Mouse (Mus musculus): ENCODE data around the gene Olfr689. TPM values are rescaled to one million over a fixed set of nuclear protein-coding genes. Genes with fewer than 3 reads are reported as not detected.

The Olfr689 gene
- polyA plus RNA-seq, 1 experiment from 2014 or later = not detected

- Histone ChIP-seq H3K4me3 (ENCODE audit: low read length) (no peak overlapping the region), H3K4me2 (ENCODE audit: low read length) (no peak overlapping the region), H3K27me3 (replicated peaks; ENCODE audit: control insufficient read depth, insufficient read depth, low read length) (no peaks in the 10 kb centered on the region), H3K9ac (ENCODE audit: low read depth, low read length) (no peak overlapping the region), H3K27ac (ENCODE audit: low read depth, low read length) (no peak overlapping the region), H3K9me3 (ENCODE audit: control insufficient read depth, low read length) (no peaks in the 10 kb centered on the region), H3K36me3 (ENCODE audit: control insufficient read depth, insufficient read depth, low read length) (no peaks in the 10 kb centered on the region), H3K4me1 (ENCODE audit: control insufficient read depth, insufficient read depth, low read depth, low read length) (no peaks in the 10 kb centered on the region)
- 89% methylated on average over 2 of the region's 2 CpGs for WGBS
- no peak for ATAC-seq
Measured at GRCm38 (mm10) chr7:105361713-105362112, 50.7 kb downstream of the Olfr689 start.

GRCm38 (mm10) chr7:105367268-105367667 is 56.3 kb downstream of the Olfr689 start:
- no peaks in the 10 kb centered on the region for H3K4me1 ChIP-seq (ENCODE audit: control insufficient read depth, insufficient read depth, low read depth, low read length)
- no peak overlapping the region for H3K27ac ChIP-seq (ENCODE audit: low read depth, low read length)
- no peak overlapping the region for H3K4me3 ChIP-seq (ENCODE audit: low read length)
- no peaks in the 10 kb centered on the region for H3K9me3 ChIP-seq (ENCODE audit: control insufficient read depth, low read length)
- H3K36me3 ChIP-seq (ENCODE audit: control insufficient read depth, insufficient read depth, low read length) = peaks cover 2% of the 10 kb centered on the region; the same call in 1 of the 2 replicates
- no peaks in the 10 kb centered on the region for H3K27me3 ChIP-seq (replicated peaks; ENCODE audit: control insufficient read depth, insufficient read depth, low read length)
- no peak for ATAC-seq
- H3K9ac ChIP-seq (ENCODE audit: low read depth, low read length) = no peak overlapping the region
- no peak overlapping the region for H3K4me2 ChIP-seq (ENCODE audit: low read length)
- WGBS = 92% methylated on average over 5 of the region's 5 CpGs

- Histone ChIP-seq H3K9me3 (ENCODE audit: control insufficient read depth, low read length) (no peaks in the 10 kb centered on the region), H3K4me2 (ENCODE audit: low read length) (no peak within 1 kb of the TSS), H3K4me3 (ENCODE audit: low read length) (no peak within 1 kb of the TSS), H3K27me3 (replicated peaks; ENCODE audit: control insufficient read depth, insufficient read depth, low read length) (no peaks in the 10 kb centered on the region), H3K9ac (ENCODE audit: low read depth, low read length) (no peak within 1 kb of the TSS), H3K36me3 (ENCODE audit: control insufficient read depth, insufficient read depth, low read length) (peaks cover 2% of the 10 kb centered on the region; the same call in 1 of the 2 replicates), H3K27ac (ENCODE audit: low read depth, low read length) (no peak within 1 kb of the TSS), H3K4me1 (ENCODE audit: control insufficient read depth, insufficient read depth, low read depth, low read length) (no peaks in the 10 kb centered on the region)
- 97% methylated on average over 1 of the region's 1 CpGs for WGBS
- ATAC-seq = no peak
Measured at GRCm38 (mm10) chr7:105367930-105368329, 57.0 kb downstream of the Olfr689 start, which contains the start of gene Olfr692. Gene Olfr692, plus strand, starts transcription at chr7:105368230.

- Histone ChIP-seq H3K27me3 (replicated peaks; ENCODE audit: control insufficient read depth, insufficient read depth, low read length) (no peaks in the 10 kb centered on the region), H3K9me3 (ENCODE audit: control insufficient read depth, low read length) (no peaks in the 10 kb centered on the region), H3K36me3 (ENCODE audit: control insufficient read depth, insufficient read depth, low read length) (peaks cover 4% of the 10 kb centered on the region; the same call in 1 of the 2 replicates), H3K27ac (ENCODE audit: low read depth, low read length) (no peak overlapping the region), H3K4me1 (ENCODE audit: control insufficient read depth, insufficient read depth, low read depth, low read length) (no peaks in the 10 kb centered on the region), H3K4me3 (ENCODE audit: low read length) (no peak overlapping the region), H3K9ac (ENCODE audit: low read depth, low read length) (no peak overlapping the region), H3K4me2 (ENCODE audit: low read length) (no peak overlapping the region)
- no peak for ATAC-seq
- WGBS = 92% methylated on average over 4 of the region's 4 CpGs
Measured at GRCm38 (mm10) chr7:105368521-105368920, 57.6 kb downstream of the Olfr689 start.

Other genes starting within 250 kb of the Olfr689 start
- gene Olfr678, start 246.7 kb upstream of the Olfr689 start, polyA plus RNA-seq (2015; fragmentation: Nextera tagmentation; extraction: Ambion mirVana) = not detected in 2 replicates
- gene Olfr679, start 230.0 kb upstream of the Olfr689 start, polyA plus RNA-seq (2015; fragmentation: Nextera tagmentation; extraction: Ambion mirVana) = not detected in 2 replicates
- gene Olfr680-ps1, start 218.3 kb upstream of the Olfr689 start, polyA plus RNA-seq (2015; fragmentation: Nextera tagmentation; extraction: Ambion mirVana) = not detected in 2 replicates
- not detected in 2 replicates for gene Olfr681, start 194.3 kb upstream of the Olfr689 start, polyA plus RNA-seq (2015; fragmentation: Nextera tagmentation; extraction: Ambion mirVana)
- gene Olfr683, start 164.2 kb upstream of the Olfr689 start, polyA plus RNA-seq (2015; fragmentation: Nextera tagmentation; extraction: Ambion mirVana) = not detected in 2 replicates
- gene Olfr684, start 147.5 kb upstream of the Olfr689 start, polyA plus RNA-seq (2015; fragmentation: Nextera tagmentation; extraction: Ambion mirVana) = not detected in 2 replicates
- gene Olfr685, start 125.2 kb upstream of the Olfr689 start, polyA plus RNA-seq (2015; fragmentation: Nextera tagmentation; extraction: Ambion mirVana) = not detected in 2 replicates
- not detected in 2 replicates for gene Olfr686, start 103.7 kb upstream of the Olfr689 start, polyA plus RNA-seq (2015; fragmentation: Nextera tagmentation; extraction: Ambion mirVana)
- not detected in 2 replicates for gene Olfr688, start 23.1 kb upstream of the Olfr689 start, polyA plus RNA-seq (2015; fragmentation: Nextera tagmentation; extraction: Ambion mirVana)
- not detected in 2 replicates for gene Olfr690, start 22.9 kb downstream of the Olfr689 start, polyA plus RNA-seq (2015; fragmentation: Nextera tagmentation; extraction: Ambion mirVana)
- gene Olfr691, start 31.1 kb downstream of the Olfr689 start, polyA plus RNA-seq (2015; fragmentation: Nextera tagmentation; extraction: Ambion mirVana) = 0.18 and 0.44 TPM in 2 replicates
- gene Olfr692, start 57.1 kb downstream of the Olfr689 start, polyA plus RNA-seq (2015; fragmentation: Nextera tagmentation; extraction: Ambion mirVana) = not detected in 2 replicates
- not detected in 2 replicates for gene Gm5901, start 63.9 kb downstream of the Olfr689 start, polyA plus RNA-seq (2015; fragmentation: Nextera tagmentation; extraction: Ambion mirVana)
- 43.4 and 43.7 TPM in 2 replicates for gene Fam160a2, start 88.9 kb downstream of the Olfr689 start, polyA plus RNA-seq (2015; fragmentation: Nextera tagmentation; extraction: Ambion mirVana)
- gene Cnga4, start 93.4 kb downstream of the Olfr689 start, polyA plus RNA-seq (2015; fragmentation: Nextera tagmentation; extraction: Ambion mirVana) = 0.17 TPM in 1 of 2 replicates, not detected in the other
- 7.7 and 8.1 TPM in 2 replicates for gene Cckbr, start 114.6 kb downstream of the Olfr689 start, polyA plus RNA-seq (2015; fragmentation: Nextera tagmentation; extraction: Ambion mirVana)
- 43.0 TPM in 2 replicates for gene Cavin3, start 171.1 kb downstream of the Olfr689 start, polyA plus RNA-seq (2015; fragmentation: Nextera tagmentation; extraction: Ambion mirVana)
- gene Smpd1, start 243.2 kb downstream of the Olfr689 start, polyA plus RNA-seq (2015; fragmentation: Nextera tagmentation; extraction: Ambion mirVana) = 110 and 111 TPM in 2 replicates